Mouse (Mus musculus): ENCODE measurements around the gene Tsen15. TPM values are rescaled to one million over a fixed set of nuclear protein-coding genes. Genes with fewer than 3 reads are reported as not detected.

The Tsen15 gene
- polyA plus RNA-seq, 1 experiment from 2014 or later: 71.0 TPM

- no peaks in the 10 kb centered on the region for H3K9me3 ChIP-seq (ENCODE audit: control insufficient read depth, low read length)
- no peak overlapping the region for H3K4me3 ChIP-seq (ENCODE audit: low read depth, low read length)
- H3K27me3 ChIP-seq (replicated peaks; ENCODE audit: control insufficient read depth, insufficient read depth, low read length): no peaks in the 10 kb centered on the region
- 19% methylated on average over 4 of the region's 4 CpGs for WGBS
- H3K27ac ChIP-seq (replicated peaks; ENCODE audit: low read depth, low read length): no peak overlapping the region
- DNase-seq (ENCODE audit: low spot score) (peak; percentile 93), ATAC-seq (ENCODE audit: low read depth) (peak; percentile 86)
- H3K4me1 ChIP-seq (ENCODE audit: control insufficient read depth, insufficient read depth, low read length): peaks cover 8% of the 10 kb centered on the region; the same call in 1 of the 2 replicates
- H3K9ac ChIP-seq (ENCODE audit: low read depth, low read length): no peak overlapping the region
- peaks cover 19% of the 10 kb centered on the region; the same call in 1 of the 2 replicates for H3K36me3 ChIP-seq (ENCODE audit: control insufficient read depth, insufficient read depth, low read length)
- H3K4me2 ChIP-seq (ENCODE audit: low read depth, low read length): peak overlapping the region; percentile 5; the same call in 1 of the 2 replicates
Observed at GRCm38 (mm10) chr1:152369139-152369538, 17.3 kb downstream of the Tsen15 start.

DNA sequence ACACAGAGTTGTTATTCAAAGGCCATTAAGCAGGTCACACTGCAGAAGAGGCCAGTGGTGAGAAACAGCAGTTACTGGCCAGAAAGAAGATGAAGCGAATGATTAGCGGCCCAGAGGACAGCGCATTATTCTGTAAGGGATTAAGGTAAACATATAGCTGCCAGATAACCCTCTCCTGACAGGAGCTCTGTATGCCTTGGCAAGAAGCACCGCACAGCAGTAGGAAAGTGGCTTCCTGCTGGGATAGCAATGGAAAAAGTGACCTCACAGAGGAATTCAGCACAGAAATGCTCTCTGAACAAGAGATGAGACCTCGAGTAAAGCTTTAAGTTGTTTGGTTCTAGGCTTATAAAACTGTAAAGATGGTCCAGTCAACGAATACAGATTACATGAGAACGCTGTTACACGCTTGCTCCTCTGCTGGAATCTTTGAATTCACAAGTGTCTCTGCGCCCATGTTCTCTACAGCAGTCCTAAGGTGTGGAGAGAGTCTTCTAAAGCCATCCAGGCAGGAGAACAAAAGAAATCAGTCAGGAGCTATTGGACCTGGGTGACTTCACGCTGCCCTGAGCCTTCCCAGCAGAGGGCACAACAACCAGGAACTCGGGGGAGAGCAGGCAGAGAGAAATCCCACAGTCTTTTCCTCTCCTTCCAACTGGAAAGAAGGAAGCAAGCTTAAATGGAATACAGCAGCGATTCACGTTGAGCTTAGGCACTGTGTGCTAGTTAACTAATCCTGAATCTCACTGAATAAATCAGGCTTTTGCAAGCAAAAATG is 18.0 kb downstream of the Tsen15 start:
- H3K36me3 ChIP-seq (ENCODE audit: control insufficient read depth, insufficient read depth, low read length): peaks cover 19% of the 10 kb centered on the region; the same call in 1 of the 2 replicates
- peak; percentile 26; the same call in 1 of the 2 replicates for ATAC-seq (ENCODE audit: low read depth)
- no peaks in the 10 kb centered on the region for H3K27me3 ChIP-seq (replicated peaks; ENCODE audit: control insufficient read depth, insufficient read depth, low read length)
- H3K4me3 ChIP-seq (ENCODE audit: low read depth, low read length): no peak overlapping the region
- H3K9ac ChIP-seq (ENCODE audit: low read depth, low read length): no peak overlapping the region; the same call in 1 of the 2 replicates
- whole genome bisulfite sequencing: 52% methylated on average over 13 of the region's 13 CpGs
- peak overlapping the region; percentile 71 for H3K27ac ChIP-seq (replicated peaks; ENCODE audit: low read depth, low read length)
- peaks cover 8% of the 10 kb centered on the region; the same call in 1 of the 2 replicates for H3K4me1 ChIP-seq (ENCODE audit: control insufficient read depth, insufficient read depth, low read length)
- no peaks in the 10 kb centered on the region for H3K9me3 ChIP-seq (ENCODE audit: control insufficient read depth, low read length)
- peak overlapping the region; percentile 5; the same call in 1 of the 2 replicates for H3K4me2 ChIP-seq (ENCODE audit: low read depth, low read length)
- DNase-seq (ENCODE audit: low spot score): peak; percentile 74

DNA sequence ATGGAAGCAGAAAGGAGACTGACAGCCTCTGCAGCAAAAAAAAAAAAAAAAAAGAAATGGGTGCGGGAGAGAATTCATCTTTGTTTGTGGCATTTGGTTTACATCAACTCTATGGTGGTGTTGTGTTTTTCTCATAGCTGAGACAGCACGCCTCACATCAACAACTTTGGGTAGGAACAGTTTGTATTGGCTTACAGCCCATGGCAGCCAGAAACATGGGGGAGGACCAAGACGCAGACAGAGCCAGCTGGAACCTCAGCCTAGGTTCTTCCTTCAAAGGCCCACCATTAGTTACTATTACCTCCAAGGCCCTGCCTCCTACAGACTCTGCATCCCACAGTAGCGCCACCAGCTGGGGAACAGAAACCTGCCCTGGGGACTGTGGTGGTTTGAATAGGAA is 29.8 kb downstream of the Tsen15 start:
- H3K4me3 ChIP-seq (ENCODE audit: low read depth, low read length): no peak overlapping the region
- H3K4me2 ChIP-seq (ENCODE audit: low read depth, low read length): no peak overlapping the region
- no peaks in the 10 kb centered on the region for H3K4me1 ChIP-seq (ENCODE audit: control insufficient read depth, insufficient read depth, low read length)
- ATAC-seq (ENCODE audit: low read depth): no peak
- no peak overlapping the region for H3K27ac ChIP-seq (replicated peaks; ENCODE audit: low read depth, low read length)
- H3K36me3 ChIP-seq (ENCODE audit: control insufficient read depth, insufficient read depth, low read length): no peaks in the 10 kb centered on the region
- no peaks in the 10 kb centered on the region for H3K27me3 ChIP-seq (replicated peaks; ENCODE audit: control insufficient read depth, insufficient read depth, low read length)
- H3K9ac ChIP-seq (ENCODE audit: low read depth, low read length): no peak overlapping the region
- no peaks in the 10 kb centered on the region for H3K9me3 ChIP-seq (ENCODE audit: control insufficient read depth, low read length)
- no peak for DNase-seq (ENCODE audit: low spot score)
- WGBS: 69% methylated on average over 4 of the region's 4 CpGs

GRCm38 (mm10) chr1:152347946-152348345 is 38.5 kb downstream of the Tsen15 start:
- H3K27ac ChIP-seq (replicated peaks; ENCODE audit: low read depth, low read length): no peak overlapping the region
- H3K4me1 ChIP-seq (ENCODE audit: control insufficient read depth, insufficient read depth, low read length): no peaks in the 10 kb centered on the region
- no peaks in the 10 kb centered on the region for H3K36me3 ChIP-seq (ENCODE audit: control insufficient read depth, insufficient read depth, low read length)
- no peaks in the 10 kb centered on the region for H3K9me3 ChIP-seq (ENCODE audit: control insufficient read depth, low read length)
- ATAC-seq (ENCODE audit: low read depth) (no peak), DNase-seq (ENCODE audit: low spot score) (no peak)
- no peak overlapping the region for H3K9ac ChIP-seq (ENCODE audit: low read depth, low read length)
- H3K4me2 ChIP-seq (ENCODE audit: low read depth, low read length): no peak overlapping the region
- H3K4me3 ChIP-seq (ENCODE audit: low read depth, low read length): no peak overlapping the region
- no peaks in the 10 kb centered on the region for H3K27me3 ChIP-seq (replicated peaks; ENCODE audit: control insufficient read depth, insufficient read depth, low read length)

DNA sequence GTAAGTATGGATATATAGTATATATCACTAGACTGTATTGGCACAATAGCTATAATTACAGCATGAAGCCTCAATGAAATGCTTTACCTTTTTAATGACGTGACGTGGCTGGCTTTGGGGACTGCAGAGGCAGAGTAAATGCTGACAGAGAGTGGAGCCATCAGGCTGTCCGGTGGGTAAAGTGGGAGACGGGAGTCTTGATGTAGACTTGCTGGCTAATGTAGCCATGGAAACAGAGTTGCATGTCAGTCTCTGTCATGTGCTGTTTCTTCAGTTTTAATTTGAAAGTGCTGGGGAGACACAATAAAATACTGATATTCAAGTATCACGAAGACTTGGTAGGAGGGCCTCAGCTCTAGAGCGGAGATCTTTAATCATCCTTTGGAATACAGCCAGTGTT is 62.5 kb downstream of the Tsen15 start:
- 91% methylated on average over 6 of the region's 6 CpGs for WGBS

More for the DNA sequence above, 62.5 kb downstream of the Tsen15 start:
- Histone ChIP-seq H3K4me2 (ENCODE audit: low read depth, low read length) (no peak overlapping the region), H3K9ac (ENCODE audit: low read depth, low read length) (no peak overlapping the region), H3K27me3 (replicated peaks; ENCODE audit: control insufficient read depth, insufficient read depth, low read length) (no peaks in the 10 kb centered on the region), H3K36me3 (ENCODE audit: control insufficient read depth, insufficient read depth, low read length) (no peaks in the 10 kb centered on the region), H3K4me1 (ENCODE audit: control insufficient read depth, insufficient read depth, low read length) (peaks cover 6% of the 10 kb centered on the region), H3K27ac (replicated peaks; ENCODE audit: low read depth, low read length) (no peak overlapping the region), H3K4me3 (ENCODE audit: low read depth, low read length) (no peak overlapping the region), H3K9me3 (ENCODE audit: control insufficient read depth, low read length) (no peaks in the 10 kb centered on the region)
- DNase-seq (ENCODE audit: low spot score) (no peak), ATAC-seq (ENCODE audit: low read depth) (no peak)

Other genes with a start within 250 kb of the Tsen15 start
- 5.5 and 6.6 TPM in 2 replicates for gene Colgalt2, start 13.1 kb upstream of the Tsen15 start, polyA plus RNA-seq (2014; fragmentation: Nextera tagmentation; extraction: Ambion mirVana)

Data from embryonic facial prominence, embryonic 14.5 days (tissue).